Mouse (Mus musculus) thymus, adult 2 months (tissue): ENCODE measurements at regions not wholly inside any gene's neighbourhood (a gene's known extent, or its start where the extent isn't known, plus 50 kb on each side); places are given as distances from the start of the nearest gene placed in this dataset.

Experiments used
- CTCF ChIP-seq: fragments of 200-500 bp; IDR thresholded peaks from 2 replicates; pipeline ENCODE4 v1.5.1; 2012; ENCODE audit warnings: mild to moderate bottlenecking, control low read depth, low read length, moderate library complexity, borderline replicate concordance; ENCODE audit not compliant: control insufficient read depth, poor library complexity, insufficient read depth; ENCODE audit errors: extremely low read depth
- POLR2A ChIP-seq: fragments of 200-500 bp; IDR thresholded peaks from 2 replicates; pipeline ENCODE4 v1.6.1; 2012; ENCODE audit warnings: mild to moderate bottlenecking, low read length, control low read depth, moderate library complexity; ENCODE audit not compliant: control insufficient read depth, poor library complexity, insufficient read depth; ENCODE audit errors: extremely low read depth

- no peak for TF ChIP-seq CTCF
- TF ChIP-seq POLR2A = no peak
Observed at GRCm38 (mm10) chr10:99476776-99477175, 213.7 kb downstream of the Dusp6 start.
